Mouse (Mus musculus) cerebellum, postnatal 14 days (tissue): ENCODE data around the gene Gtf3c1.

Experiments used
- DNase-seq, 2 experiments: peaks; one replicate each; pipeline ENCODE4 v3.0.0; 2021; ENCODE audit warnings: mixed read lengths in 2 of 2

Gtf3c1 gene

GRCm38 (mm10) chr7:125702791-125703190, 4.8 kb downstream of the Gtf3c1 start:
- DNase-seq, result peak; percentile 54 to 73

GRCm38 (mm10) chr7:125694056-125694455, 13.5 kb downstream of the Gtf3c1 start:
- DNase-seq, result no peak

- DNase-seq, result no peak
Observed at GRCm38 (mm10) chr7:125690516-125690915, 17.1 kb downstream of the Gtf3c1 start.

- DNase-seq, result no peak
Observed at GRCm38 (mm10) chr7:125679936-125680335, 27.6 kb downstream of the Gtf3c1 start.

- no peak for DNase-seq
Observed at GRCm38 (mm10) chr7:125678756-125679155, 28.8 kb downstream of the Gtf3c1 start.

- DNase-seq, result peak; percentile 76 to 78
Observed at GRCm38 (mm10) chr7:125674916-125675315, 32.7 kb downstream of the Gtf3c1 start.

- no peak for DNase-seq
Observed at GRCm38 (mm10) chr7:125671396-125671795, 36.2 kb downstream of the Gtf3c1 start.

- DNase-seq, result no peak
Observed at GRCm38 (mm10) chr7:125670865-125671264, 36.7 kb downstream of the Gtf3c1 start.

- no peak for DNase-seq
Observed at GRCm38 (mm10) chr7:125663654-125664053, 43.9 kb downstream of the Gtf3c1 start.

GRCm38 (mm10) chr7:125657511-125657910, 50.1 kb downstream of the Gtf3c1 start:
- DNase-seq, result no peak

GRCm38 (mm10) chr7:125649013-125649412, 58.6 kb downstream of the Gtf3c1 start:
- no peak for DNase-seq

- no peak for DNase-seq
Observed at GRCm38 (mm10) chr7:125645413-125645812, 62.2 kb downstream of the Gtf3c1 start.

GRCm38 (mm10) chr7:125643880-125644279, 63.7 kb downstream of the Gtf3c1 start:
- DNase-seq, result no peak

- DNase-seq, result peak; percentile 86 to 87
Observed at GRCm38 (mm10) chr7:125638870-125639386, 68.7 kb downstream of the Gtf3c1 start.

- DNase-seq, result no peak
Observed at GRCm38 (mm10) chr7:125638376-125638775, 69.2 kb downstream of the Gtf3c1 start.

- DNase-seq, result no peak
Observed at GRCm38 (mm10) chr7:125637220-125638140, 70.1 kb downstream of the Gtf3c1 start.

GRCm38 (mm10) chr7:125630989-125631388, 76.6 kb downstream of the Gtf3c1 start:
- DNase-seq, result no peak

- no peak for DNase-seq
Observed at GRCm38 (mm10) chr7:125630317-125630716, 77.3 kb downstream of the Gtf3c1 start.

GRCm38 (mm10) chr7:125625829-125626228, 81.8 kb downstream of the Gtf3c1 start:
- no peak for DNase-seq

- no peak for DNase-seq
Observed at GRCm38 (mm10) chr7:125625219-125625618, 82.4 kb downstream of the Gtf3c1 start.

- no peak for DNase-seq
Observed at GRCm38 (mm10) chr7:125622741-125623685, 84.6 kb downstream of the Gtf3c1 start.

- DNase-seq, result no peak
Observed at GRCm38 (mm10) chr7:125620077-125620476, 87.5 kb downstream of the Gtf3c1 start.

- DNase-seq, result no peak
Observed at GRCm38 (mm10) chr7:125618016-125618415, 89.6 kb downstream of the Gtf3c1 start.
